Mouse (Mus musculus): ENCODE results near the gene Slc25a35. TPM values are rescaled to one million over a fixed set of nuclear protein-coding genes. Genes with fewer than 3 reads are reported as not detected.
"Not testable (repeated sequence)": the region's sequence is repeated elsewhere in the genome, so short reads cannot be mapped to it uniquely, and the experiment has no call there.

Gene Slc25a35
- 1 to 10 TPM; 3.5 to 4.8 (median 4.3) TPM for total RNA-seq (2022)

GRCm38 (mm10) chr11:68967337-68968282, at the start of gene Slc25a35:
Slc25a35 (plus strand) TSS chr11:68968131.
- DNase-seq (ENCODE audit: low spot score in 2 of 2) = peak; percentile 82 to 88

GRCm38 (mm10) chr11:68923191-68923590, 44.7 kb upstream of the Slc25a35 start:
- DNase-seq (ENCODE audit: low spot score in 2 of 2) = no peak

GRCm38 (mm10) chr11:68924749-68925148, 43.2 kb upstream of the Slc25a35 start:
- DNase-seq (ENCODE audit: low spot score in 2 of 2) = no peak

GRCm38 (mm10) chr11:68926981-68927380, 41.0 kb upstream of the Slc25a35 start, which contains the start of gene Odf4:
Odf4 (minus strand) TSS chr11:68927081.
- no peak for DNase-seq (ENCODE audit: low spot score in 2 of 2)

- DNase-seq (ENCODE audit: low spot score in 2 of 2) = no peak
These were observed 38.0 kb upstream of the Slc25a35 start for GRCm38 (mm10) chr11:68929947-68930346.

DNA sequence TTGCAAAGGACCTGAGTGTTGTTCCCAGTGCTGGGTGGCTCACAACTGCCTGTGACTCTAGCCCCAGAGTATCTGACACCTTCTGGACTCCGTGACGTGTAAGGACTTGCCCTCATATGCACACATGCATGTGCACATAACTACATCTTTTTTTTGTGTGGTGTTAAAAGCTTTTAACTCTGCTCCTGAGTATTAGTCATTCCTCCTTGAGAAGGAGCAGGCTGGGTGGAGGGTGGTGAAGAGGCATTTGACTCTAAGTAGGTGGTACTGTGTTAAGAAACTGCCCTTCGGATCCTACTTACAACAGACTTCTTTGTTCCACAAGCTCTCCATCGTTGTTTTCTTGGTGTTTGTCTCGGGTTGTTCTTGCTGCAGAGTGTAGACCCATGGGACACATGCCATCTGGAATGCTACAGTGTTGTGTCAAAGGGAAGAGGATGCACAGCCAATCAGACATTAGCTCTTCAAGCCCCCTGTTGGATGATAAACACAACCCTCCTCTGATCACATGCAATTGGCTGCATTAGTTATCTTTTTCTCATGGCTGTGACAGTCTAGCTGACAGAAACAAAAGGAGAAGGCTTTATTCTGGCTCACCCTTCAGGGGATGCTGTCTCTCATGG, 33.9 kb upstream of the Slc25a35 start:
- no peak for DNase-seq (ENCODE audit: low spot score in 2 of 2)

- DNase-seq (ENCODE audit: low spot score in 2 of 2) = not testable (repeated sequence)
These were observed 31.0 kb upstream of the Slc25a35 start for GRCm38 (mm10) chr11:68936951-68937350.

- peak; percentile 85 to 87 for DNase-seq (ENCODE audit: low spot score in 2 of 2)
These were observed 28.3 kb upstream of the Slc25a35 start for GRCm38 (mm10) chr11:68939451-68940304.

DNA sequence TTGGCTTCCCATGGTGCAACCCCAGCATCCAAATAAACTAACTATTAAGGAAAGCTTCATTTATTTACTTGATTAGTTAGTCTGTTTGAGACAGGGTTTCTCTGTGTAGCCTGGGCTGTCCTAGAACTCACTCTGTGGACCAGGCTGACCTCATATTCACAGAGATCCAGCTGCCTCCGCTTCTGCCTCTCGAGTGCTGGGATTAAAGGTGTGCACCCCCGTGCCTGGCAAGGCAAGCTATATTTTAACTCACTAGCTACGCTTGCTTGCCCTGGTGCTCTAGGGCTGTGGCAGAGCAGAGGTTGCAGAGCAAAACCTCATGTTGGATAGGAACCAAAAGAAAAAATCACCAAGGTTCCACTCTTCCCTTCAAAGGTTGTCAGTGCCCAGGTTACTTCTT, 27.4 kb upstream of the Slc25a35 start:
- no peak for DNase-seq (ENCODE audit: low spot score in 2 of 2)

DNA sequence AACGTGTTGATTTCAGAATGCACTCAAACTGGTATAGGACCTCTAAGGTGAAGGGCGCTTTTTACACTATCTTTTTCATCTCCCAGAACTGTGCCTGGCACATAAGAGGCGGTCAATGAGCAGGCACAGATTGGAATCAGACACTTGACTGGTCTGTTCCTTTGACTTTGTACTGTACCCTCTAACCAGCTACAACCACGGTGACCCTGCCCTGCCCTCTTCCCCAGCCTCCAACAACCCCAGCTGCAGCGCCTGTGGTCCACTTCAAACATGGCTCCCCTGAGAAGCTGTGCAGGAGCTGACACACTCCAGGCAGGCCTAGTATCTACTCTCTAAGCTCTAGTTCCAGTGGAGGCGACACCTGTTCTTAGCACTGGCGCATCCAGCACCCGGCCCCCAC, 25.2 kb upstream of the Slc25a35 start:
- DNase-seq (ENCODE audit: low spot score in 2 of 2) = no peak

DNA sequence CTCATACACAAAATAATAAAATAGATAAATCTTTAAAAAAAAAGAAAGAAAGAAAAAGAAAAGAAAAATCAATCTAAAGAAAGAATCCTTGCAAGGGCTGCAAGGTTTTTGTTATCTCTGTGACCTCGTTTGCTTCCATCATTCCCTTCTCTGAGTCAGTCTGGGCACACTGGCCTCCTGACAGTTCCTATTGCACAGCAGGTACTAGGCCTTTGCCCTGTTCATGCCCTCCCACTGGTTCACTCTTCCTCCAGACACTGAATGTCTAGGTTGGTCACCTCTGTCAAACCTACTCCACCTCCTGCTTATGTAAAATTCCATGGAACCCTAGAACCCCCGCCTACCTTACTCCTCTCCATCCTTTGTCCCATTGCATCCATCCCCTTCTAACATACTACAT, 22.7 kb upstream of the Slc25a35 start:
- DNase-seq (ENCODE audit: low spot score in 2 of 2) = no peak

DNA sequence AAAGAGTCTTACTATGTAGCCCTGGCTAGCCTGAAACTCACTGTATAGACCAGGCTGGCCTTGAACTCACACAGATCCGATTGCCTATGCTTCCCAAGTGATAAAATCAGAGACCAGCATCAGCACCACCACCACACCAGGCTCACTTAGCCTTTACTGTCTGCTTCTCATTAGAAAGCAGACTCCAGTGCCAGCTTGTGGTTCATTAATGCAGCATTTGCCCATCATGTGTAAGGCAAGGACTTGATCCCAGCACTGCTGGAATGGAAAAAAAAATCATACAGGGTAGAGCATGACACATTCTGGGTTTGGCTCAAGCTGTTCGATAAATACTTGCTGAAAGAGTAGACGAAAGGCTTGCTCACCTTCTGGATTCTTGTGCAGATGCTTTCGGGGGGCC, 21.9 kb upstream of the Slc25a35 start:
- no peak for DNase-seq (ENCODE audit: low spot score in 2 of 2)

- no peak for DNase-seq (ENCODE audit: low spot score in 2 of 2)
These were observed 21.0 kb upstream of the Slc25a35 start for GRCm38 (mm10) chr11:68946806-68947440.

DNA sequence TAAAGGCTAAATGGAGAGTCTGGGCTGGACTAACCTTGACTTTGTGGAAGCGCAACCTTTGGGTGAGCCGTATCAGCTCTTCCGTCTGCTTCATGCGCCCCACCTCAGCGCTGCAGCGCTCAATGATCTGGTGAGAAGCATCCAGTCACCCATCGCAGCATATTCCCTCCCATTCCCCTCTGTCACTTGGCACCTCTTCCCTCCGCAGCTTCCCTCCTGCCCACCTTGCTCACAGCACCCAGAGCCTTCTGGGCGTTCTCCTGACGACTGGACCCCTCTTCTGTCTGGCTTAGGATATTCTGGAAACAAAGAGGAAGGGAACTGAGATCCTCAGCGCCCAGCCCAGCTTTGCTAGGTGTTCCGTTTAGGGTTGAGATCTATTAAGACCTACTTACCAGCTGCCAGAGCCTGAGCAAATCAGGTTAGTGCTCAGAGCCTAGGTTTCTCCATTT, 20.4 kb upstream of the Slc25a35 start:
- DNase-seq (ENCODE audit: low spot score in 2 of 2) = no peak

- no peak for DNase-seq (ENCODE audit: low spot score in 2 of 2)
These were observed 14.0 kb upstream of the Slc25a35 start for GRCm38 (mm10) chr11:68953903-68954302.

GRCm38 (mm10) chr11:68954408-68954807, 13.5 kb upstream of the Slc25a35 start:
- DNase-seq (ENCODE audit: low spot score in 2 of 2) = no peak

DNA sequence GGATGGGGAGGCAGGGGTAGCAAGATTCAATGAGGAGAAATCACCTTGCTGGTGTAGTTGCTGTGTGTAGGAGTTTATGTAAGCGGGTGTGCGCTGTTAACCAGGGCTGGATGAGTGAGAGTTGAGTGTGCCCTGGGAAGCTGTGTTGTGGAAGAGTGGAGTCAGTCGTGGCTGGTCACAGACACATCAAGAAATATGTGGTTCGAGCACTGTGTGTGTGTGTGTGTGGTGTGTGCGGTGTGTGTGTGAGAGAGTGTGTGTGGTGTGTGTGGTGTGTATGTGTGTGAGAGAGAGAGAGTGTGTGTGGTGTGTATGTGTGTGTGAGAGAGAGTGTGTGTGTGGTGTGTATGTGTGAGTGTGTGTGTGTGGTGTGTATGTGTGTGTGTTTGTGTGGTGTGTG, 12.5 kb upstream of the Slc25a35 start:
- DNase-seq (ENCODE audit: low spot score in 2 of 2) = no peak

- no peak for DNase-seq (ENCODE audit: low spot score in 2 of 2)
These were observed 11.8 kb upstream of the Slc25a35 start for GRCm38 (mm10) chr11:68956107-68956506.

GRCm38 (mm10) chr11:68956697-68957096, 11.2 kb upstream of the Slc25a35 start:
- no peak for DNase-seq (ENCODE audit: low spot score in 2 of 2)

DNA sequence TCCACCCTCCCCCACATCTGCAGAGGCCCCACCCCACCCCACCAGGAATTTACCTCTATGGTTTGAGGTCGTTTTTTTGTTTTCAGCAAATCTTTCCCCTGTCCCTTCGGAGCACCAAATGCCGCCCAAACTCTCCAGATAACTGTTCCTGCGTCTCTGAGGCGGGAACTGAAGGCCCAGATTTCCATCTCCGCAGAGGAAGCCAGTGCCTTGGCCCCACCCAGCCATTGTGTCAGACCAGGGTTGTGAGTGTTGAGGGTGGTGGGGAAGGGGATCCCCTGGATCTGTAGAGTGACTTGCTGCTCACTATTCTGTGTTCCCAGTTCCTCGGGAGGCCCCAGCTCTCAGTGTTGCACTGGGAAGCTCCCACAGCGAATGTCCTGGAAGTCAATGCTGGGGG, 10.6 kb upstream of the Slc25a35 start, which contains the start of gene Arhgef15:
TSS of gene Arhgef15 (minus strand) at position 173 of the 400 bp plus-strand sequence.
- DNase-seq (ENCODE audit: low spot score in 2 of 2) = no peak

- DNase-seq (ENCODE audit: low spot score in 2 of 2) = no peak
These were observed 10.0 kb upstream of the Slc25a35 start for GRCm38 (mm10) chr11:68957971-68958370.

Measured in gastrocnemius, adult 8-10 months (tissue).